Mouse (Mus musculus) heart, adult 8-10 months (tissue): ENCODE data around the gene Prdx6. TPM values are rescaled to one million over a fixed set of nuclear protein-coding genes. Genes with fewer than 3 reads are reported as not detected.

Experiments
- DNase-seq: peaks from one replicate; pipeline ENCODE4 v3.0.0; 2022; ENCODE audit warnings: low spot score
- total RNA-seq, 4 experiments: library from RNA; stranded (reverse); gene quantifications; 2 replicates each; pipeline ENCODE4 v1.2.4; 2022

Prdx6 gene
- total RNA-seq = 100 to 1,000 TPM; 324 to 390 (median 370) TPM

- DNase-seq = peak; percentile 68
Measured at GRCm38 (mm10) chr1:161250604-161251416, at the start of gene Prdx6. Gene Prdx6, minus strand, starts transcription at chr1:161251219.

- no peak for DNase-seq
Measured at GRCm38 (mm10) chr1:161288256-161288655, 37.2 kb upstream of the Prdx6 start.

- peak; percentile 49 for DNase-seq
Measured at GRCm38 (mm10) chr1:161286726-161287310, 35.8 kb upstream of the Prdx6 start.

GRCm38 (mm10) chr1:161281054-161281688 lies 30.2 kb upstream of the Prdx6 start:
- DNase-seq = no peak

GRCm38 (mm10) chr1:161279244-161279908 lies 28.4 kb upstream of the Prdx6 start:
- DNase-seq = no peak

- DNase-seq = no peak
Measured at GRCm38 (mm10) chr1:161273486-161273885, 22.5 kb upstream of the Prdx6 start.

GRCm38 (mm10) chr1:161271461-161271810 lies 20.4 kb upstream of the Prdx6 start:
- no peak for DNase-seq

GRCm38 (mm10) chr1:161270776-161271460 lies 19.9 kb upstream of the Prdx6 start:
- DNase-seq = no peak

- DNase-seq = no peak
Measured at GRCm38 (mm10) chr1:161269346-161269745, 18.3 kb upstream of the Prdx6 start.

- DNase-seq = no peak
Measured at GRCm38 (mm10) chr1:161268884-161269283, 17.9 kb upstream of the Prdx6 start.

GRCm38 (mm10) chr1:161268116-161268515 lies 17.1 kb upstream of the Prdx6 start:
- DNase-seq = no peak

GRCm38 (mm10) chr1:161264961-161265360 lies 13.9 kb upstream of the Prdx6 start:
- DNase-seq = no peak

GRCm38 (mm10) chr1:161263584-161263983 lies 12.6 kb upstream of the Prdx6 start:
- DNase-seq = no peak

GRCm38 (mm10) chr1:161262542-161262941 lies 11.5 kb upstream of the Prdx6 start:
- no peak for DNase-seq

- DNase-seq = no peak
Measured at GRCm38 (mm10) chr1:161260761-161261160, 9.7 kb upstream of the Prdx6 start.

GRCm38 (mm10) chr1:161259142-161259541 lies 8.1 kb upstream of the Prdx6 start:
- DNase-seq = no peak

GRCm38 (mm10) chr1:161258331-161258730 lies 7.3 kb upstream of the Prdx6 start:
- DNase-seq = no peak

GRCm38 (mm10) chr1:161256918-161257317 lies 5.9 kb upstream of the Prdx6 start:
- DNase-seq = no peak

GRCm38 (mm10) chr1:161254361-161254760 lies 3.3 kb upstream of the Prdx6 start:
- no peak for DNase-seq

- DNase-seq = no peak
Measured at GRCm38 (mm10) chr1:161252901-161253300, 1.9 kb upstream of the Prdx6 start.

GRCm38 (mm10) chr1:161252365-161252764 lies 1.3 kb upstream of the Prdx6 start:
- DNase-seq = no peak
